Mouse (Mus musculus) midbrain, embryonic 11.5 days (tissue): ENCODE data around the gene Ankrd50. TPM values are rescaled to one million over a fixed set of nuclear protein-coding genes. Genes with fewer than 3 reads are reported as not detected.

ENCODE experiments used
- ATAC-seq: fragments of 200-750 bp; cut with Nextera tagmentation; 2 replicates; pipeline ENCODE4 v1.8.0; 2017; ENCODE audit warnings: moderate TSS enrichment, moderate library complexity; ENCODE audit not compliant: low FRiP score
- DNase-seq: peaks from one replicate; pipeline ENCODE4 v3.0.0; 2015; ENCODE audit warnings: low spot score; ENCODE audit errors: missing footprints
- H3K27ac ChIP-seq: fragments of 300-500 bp; sonication (generic); 2 replicates; pipeline ENCODE4 v1.5.1; 2014; ENCODE audit warnings: low read depth, low read length
- H3K27me3 ChIP-seq: fragments of 300-500 bp; sonication (generic); 2 replicates; pipeline ENCODE4 v1.6.1; 2014; ENCODE audit warnings: mild to moderate bottlenecking, low read length, moderate library complexity, mixed read lengths; ENCODE audit not compliant: control insufficient read depth, insufficient read depth
- H3K36me3 ChIP-seq: fragments of 300-500 bp; sonication (generic); 2 replicates; pipeline ENCODE4 v1.6.1; 2014; ENCODE audit warnings: mild to moderate bottlenecking, low read length, moderate library complexity, mixed read lengths; ENCODE audit not compliant: control insufficient read depth, insufficient read depth
- H3K4me1 ChIP-seq: fragments of 300-500 bp; sonication (generic); 2 replicates; pipeline ENCODE4 v1.6.1; 2014; ENCODE audit warnings: low read length; ENCODE audit not compliant: control insufficient read depth, insufficient read depth
- H3K4me2 ChIP-seq: fragments of 300-500 bp; sonication (generic); 2 replicates; pipeline ENCODE4 v1.6.1; 2014; ENCODE audit warnings: mild to moderate bottlenecking, moderate library complexity
- H3K4me3 ChIP-seq: fragments of 300-500 bp; sonication (generic); 2 replicates; pipeline ENCODE4 v1.5.1; 2014; ENCODE audit warnings: low read depth, low read length
- H3K9ac ChIP-seq: fragments of 300-500 bp; sonication (generic); 2 replicates; pipeline ENCODE4 v1.6.1; 2014; ENCODE audit warnings: low read length
- H3K9me3 ChIP-seq: fragments of 300-500 bp; sonication (generic); 2 replicates; pipeline ENCODE4 v1.6.1; 2016; ENCODE audit warnings: low read length; ENCODE audit not compliant: control insufficient read depth
- WGBS: fragments of 180-500 bp; shearing (Covaris S2); extraction: QIAGEN DNeasy Blood & Tissue Kit; methylation state at CpG from one replicate; pipeline ENCODE4 v1.1.7; 2014; 5-methylcytosine and 5-hydroxymethylcytosine counted together
- polyA plus RNA-seq: library from polyadenylated mRNA; unstranded; fragments of >200 nt; fragmentation: Nextera tagmentation; extraction: Ambion mirVana; gene quantifications from 2 replicates; pipeline ENCODE4 v1.2.1, GENCODE M21; 2014

Gene Ankrd50
- polyA plus RNA-seq, 1 experiment from 2014 or later: 31.8 TPM

DNA sequence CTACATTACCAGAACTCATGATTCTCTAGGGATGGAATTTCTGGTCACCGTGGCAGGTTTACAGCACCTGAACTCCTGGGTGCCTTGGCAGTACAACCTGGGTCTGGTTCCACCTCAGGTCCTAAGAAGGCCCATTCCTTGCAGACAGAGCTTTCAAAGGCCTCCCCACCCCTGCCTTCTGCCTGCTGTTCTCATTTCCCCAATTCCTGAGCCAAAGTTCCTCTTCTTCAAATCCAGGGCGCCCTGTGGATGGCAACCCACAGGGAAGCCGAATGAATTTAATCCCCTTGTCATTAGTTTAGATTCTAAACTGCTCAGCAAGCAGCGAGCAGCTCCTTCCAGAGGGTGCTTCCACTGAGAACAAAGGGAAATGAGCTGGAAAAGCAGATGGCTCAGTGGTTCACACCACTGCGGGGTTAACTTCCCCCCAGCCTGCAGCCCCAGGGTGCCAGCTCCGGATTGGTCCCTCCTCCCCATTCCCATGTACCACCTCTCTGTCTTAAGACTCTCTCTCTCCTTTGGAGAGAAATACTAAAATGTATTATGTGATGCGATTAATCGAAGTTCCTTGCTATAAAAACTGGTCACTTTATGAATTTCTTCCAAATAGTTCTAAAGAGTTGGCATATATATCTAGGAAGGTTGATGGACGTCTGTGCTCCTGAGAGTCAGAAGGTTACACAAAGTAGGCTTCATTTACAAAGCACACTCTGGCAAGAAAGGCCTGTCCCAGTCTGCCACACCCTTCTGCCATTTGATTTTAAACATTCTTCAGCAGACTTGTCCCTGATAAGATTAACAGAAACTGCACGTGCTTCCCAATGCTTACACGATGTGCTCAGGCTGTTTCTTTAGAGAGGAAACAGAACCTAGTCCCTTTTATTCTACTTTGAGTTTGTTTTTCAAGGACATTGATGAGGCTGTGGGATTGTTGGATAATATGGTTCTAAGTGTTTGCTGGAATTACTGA, 50.9 kb downstream of the Ankrd50 start:
- H3K9ac ChIP-seq: no peak overlapping the region
- peaks cover 8% of the 10 kb centered on the region for H3K4me1 ChIP-seq
- no peaks in the 10 kb centered on the region; the same call in 1 of the 2 replicates for H3K9me3 ChIP-seq
- no peak overlapping the region for H3K27ac ChIP-seq
- H3K4me3 ChIP-seq: no peak overlapping the region
- no peaks in the 10 kb centered on the region for H3K27me3 ChIP-seq
- H3K36me3 ChIP-seq: no peaks in the 10 kb centered on the region
- WGBS: 10% methylated on average over 11 of the region's 11 CpGs
- DNase-seq: peak; percentile 85
- no peak overlapping the region for H3K4me2 ChIP-seq
- ATAC-seq: 0 out of 2 replicates have a peak, but pooled peaks have one; percentile 42

DNA sequence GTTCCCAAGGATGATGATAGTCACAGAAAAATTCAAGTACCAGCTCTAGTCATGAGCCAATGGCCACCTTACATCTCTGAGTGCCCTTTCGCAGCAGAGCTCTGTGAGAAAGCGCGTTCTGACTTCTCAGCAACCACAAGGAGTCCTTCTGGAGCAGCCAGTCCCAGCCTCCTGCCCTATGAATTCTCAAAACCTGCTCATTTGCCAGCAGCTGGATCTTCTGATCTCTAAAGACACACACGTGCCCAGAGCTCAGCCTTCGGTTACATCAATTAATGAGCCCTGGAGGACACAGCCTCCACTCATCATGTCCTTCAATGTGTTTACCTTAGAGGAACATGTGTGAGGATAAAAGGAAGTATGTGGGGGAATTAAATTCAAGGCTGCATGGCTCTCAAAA, 53.2 kb downstream of the Ankrd50 start:
- no peak overlapping the region for H3K4me3 ChIP-seq
- DNase-seq: peak; percentile 65
- no peaks in the 10 kb centered on the region for H3K27me3 ChIP-seq
- H3K4me2 ChIP-seq: no peak overlapping the region
- H3K9me3 ChIP-seq: no peaks in the 10 kb centered on the region; the same call in 1 of the 2 replicates
- ATAC-seq: no peak
- WGBS: 84% methylated on average over 5 of the region's 5 CpGs
- H3K36me3 ChIP-seq: no peaks in the 10 kb centered on the region
- no peak overlapping the region for H3K9ac ChIP-seq
- H3K27ac ChIP-seq: no peak overlapping the region
- H3K4me1 ChIP-seq: peaks cover 8% of the 10 kb centered on the region

DNA sequence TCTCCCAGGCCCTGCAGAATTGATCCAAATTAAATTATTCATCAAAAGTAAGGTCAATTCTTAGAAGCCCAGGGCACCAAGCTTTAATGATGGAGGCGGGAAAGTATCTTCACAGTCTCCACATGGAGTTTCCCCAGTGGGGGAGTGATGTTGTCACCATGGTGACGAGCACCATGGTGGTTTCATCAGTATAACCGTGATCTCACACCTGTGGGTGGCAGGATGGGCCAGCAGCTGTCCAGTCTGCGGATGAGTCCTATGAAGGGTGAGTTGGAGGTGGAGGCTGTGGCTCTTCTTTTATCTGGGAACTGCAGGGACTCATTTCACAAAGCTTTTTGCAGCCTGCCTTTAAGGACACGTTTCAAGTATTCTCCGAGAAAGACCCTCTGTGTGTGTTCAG, 53.6 kb downstream of the Ankrd50 start:
- H3K4me2 ChIP-seq: no peak overlapping the region
- no peaks in the 10 kb centered on the region for H3K36me3 ChIP-seq
- ATAC-seq (no peak), DNase-seq (peak; percentile 33)
- no peak overlapping the region for H3K9ac ChIP-seq
- no peaks in the 10 kb centered on the region; the same call in 1 of the 2 replicates for H3K9me3 ChIP-seq
- peaks cover 8% of the 10 kb centered on the region for H3K4me1 ChIP-seq
- 78% methylated on average over 6 of the region's 6 CpGs for WGBS
- no peak overlapping the region for H3K27ac ChIP-seq
- no peak overlapping the region for H3K4me3 ChIP-seq
- H3K27me3 ChIP-seq: no peaks in the 10 kb centered on the region

DNA sequence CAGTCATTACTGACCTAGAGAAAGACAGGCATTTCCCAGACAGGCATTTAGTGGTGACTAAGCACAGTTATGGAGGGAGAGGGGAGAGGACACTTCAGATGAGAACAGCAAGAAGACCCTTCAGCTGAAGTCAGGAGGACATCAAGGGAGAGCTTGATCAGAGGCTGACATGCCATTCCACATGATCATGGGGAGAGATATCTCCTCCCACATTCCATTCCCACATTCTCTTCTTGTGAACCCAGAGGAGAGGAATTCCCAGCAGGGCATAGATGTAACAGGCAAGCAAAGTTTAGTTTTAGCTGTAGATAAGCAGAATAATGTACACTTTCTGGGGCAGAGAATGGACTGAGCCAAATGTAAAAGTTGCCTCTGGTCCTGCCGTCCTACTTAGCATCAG, 57.4 kb downstream of the Ankrd50 start:
- no peaks in the 10 kb centered on the region for H3K4me1 ChIP-seq
- WGBS: 81% methylated on average over 1 of the region's 1 CpGs
- no peaks in the 10 kb centered on the region for H3K27me3 ChIP-seq
- no peak overlapping the region for H3K4me2 ChIP-seq
- H3K4me3 ChIP-seq: no peak overlapping the region
- DNase-seq (no peak), ATAC-seq (no peak)
- H3K36me3 ChIP-seq: no peaks in the 10 kb centered on the region
- H3K9me3 ChIP-seq: no peaks in the 10 kb centered on the region
- H3K9ac ChIP-seq: no peak overlapping the region
- H3K27ac ChIP-seq: no peak overlapping the region

DNA sequence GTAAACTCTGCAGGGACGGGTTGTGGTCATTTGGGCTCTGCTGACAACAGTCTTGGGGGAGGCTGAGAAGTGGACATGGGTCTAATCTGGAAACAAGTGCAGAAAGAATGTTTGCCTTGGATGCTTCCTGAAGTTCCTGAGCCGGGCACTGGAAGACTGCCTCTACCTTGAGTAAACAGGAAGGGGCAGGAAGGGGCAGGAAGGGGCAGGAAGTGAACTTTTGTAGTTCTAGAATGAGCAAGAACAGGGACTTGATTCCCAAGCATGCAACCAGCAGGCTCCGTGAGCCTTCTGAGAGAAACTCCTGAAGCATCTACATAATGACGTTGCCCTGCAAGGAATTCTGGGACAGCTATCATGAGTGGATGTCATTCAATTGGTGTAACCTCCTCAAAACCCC, 60.7 kb downstream of the Ankrd50 start:
- H3K9me3 ChIP-seq: no peaks in the 10 kb centered on the region
- no peak overlapping the region for H3K4me3 ChIP-seq
- no peak overlapping the region for H3K9ac ChIP-seq
- H3K36me3 ChIP-seq: no peaks in the 10 kb centered on the region
- H3K4me2 ChIP-seq: no peak overlapping the region
- DNase-seq (no peak), ATAC-seq (no peak)
- H3K27ac ChIP-seq: no peak overlapping the region
- WGBS: 79% methylated on average over 4 of the region's 4 CpGs
- no peaks in the 10 kb centered on the region for H3K4me1 ChIP-seq
- no peaks in the 10 kb centered on the region for H3K27me3 ChIP-seq

DNA sequence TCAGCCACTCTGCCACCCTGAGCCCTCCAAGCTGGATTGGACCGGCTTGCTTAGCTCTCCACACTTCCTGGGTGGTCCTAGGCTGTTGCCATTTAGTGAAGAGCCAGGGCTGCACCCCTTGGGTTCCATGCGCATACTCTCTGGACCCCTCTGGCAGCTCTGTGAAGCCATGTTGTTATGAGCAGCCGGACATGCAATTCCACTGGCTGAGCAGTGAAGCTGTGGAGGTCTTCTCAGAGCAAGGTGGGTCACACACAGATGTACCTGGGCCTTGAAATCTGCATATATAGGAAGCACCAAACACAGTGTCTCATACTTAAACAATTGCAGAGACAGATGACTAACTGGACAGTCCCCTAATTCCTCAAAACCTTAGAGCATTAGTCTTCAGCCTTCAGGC, 64.7 kb downstream of the Ankrd50 start:
- Histone ChIP-seq H3K4me1 (no peaks in the 10 kb centered on the region), H3K9ac (no peak overlapping the region), H3K4me2 (no peak overlapping the region), H3K36me3 (no peaks in the 10 kb centered on the region), H3K4me3 (no peak overlapping the region), H3K9me3 (no peaks in the 10 kb centered on the region), H3K27ac (no peak overlapping the region), H3K27me3 (no peaks in the 10 kb centered on the region)
- ATAC-seq (no peak), DNase-seq (peak; percentile 57)
- WGBS: 84% methylated on average over 3 of the region's 3 CpGs

DNA sequence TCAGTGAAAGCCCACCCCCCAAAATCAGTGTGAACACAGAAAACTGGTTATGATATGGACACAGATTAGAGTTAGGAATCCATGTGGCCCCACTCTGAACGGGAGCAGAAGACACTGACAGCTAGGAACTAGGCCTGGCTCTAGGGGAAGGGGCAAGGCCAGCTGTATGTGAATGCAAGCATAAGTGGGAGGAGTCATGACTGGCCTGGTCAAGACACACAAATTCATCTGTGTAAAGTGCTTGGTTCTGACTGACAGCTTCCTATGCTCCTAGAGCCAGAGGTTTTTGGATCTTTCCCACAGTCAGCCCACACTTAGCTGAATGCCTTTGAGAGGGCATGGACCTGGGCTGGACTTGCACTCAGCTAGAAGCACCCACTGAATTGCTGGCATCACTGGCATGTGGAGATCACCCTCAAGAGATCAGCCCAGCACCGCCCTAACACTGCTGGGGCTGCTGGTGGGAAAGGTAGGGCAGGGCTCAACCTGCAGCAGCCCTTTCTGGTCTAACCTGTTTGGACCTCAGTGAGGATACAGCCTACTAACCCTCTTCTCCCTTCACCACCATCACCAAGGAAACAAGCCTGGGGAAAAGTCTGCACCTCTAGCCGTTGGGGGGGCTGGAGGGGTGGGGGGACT, 69.2 kb downstream of the Ankrd50 start:
- ATAC-seq: no peak
- Histone ChIP-seq H3K36me3 (no peaks in the 10 kb centered on the region), H3K4me1 (no peaks in the 10 kb centered on the region), H3K9me3 (no peaks in the 10 kb centered on the region), H3K27ac (no peak overlapping the region), H3K9ac (no peak overlapping the region), H3K4me2 (no peak overlapping the region), H3K4me3 (no peak overlapping the region), H3K27me3 (no peaks in the 10 kb centered on the region)
- no peak for DNase-seq
- 60% methylated on average over 3 of the region's 3 CpGs for WGBS
